Mouse (Mus musculus) ES-E14 (cell line): ENCODE results near the gene Gm6169. TPM values are rescaled to one million over a fixed set of nuclear protein-coding genes. Genes with fewer than 3 reads are reported as not detected.
"Not testable (repeated sequence)": the region's sequence is repeated elsewhere in the genome, so short reads cannot be mapped to it uniquely, and the experiment has no call there.

ENCODE experiments used
- DNase-seq: peaks from one replicate; pipeline ENCODE4 v3.0.0-alpha.2; 2013; ENCODE audit warnings: low read depth, low spot score
- H3K27ac ChIP-seq: 2 replicates; pipeline ENCODE4 v1.5.1; 2012; ENCODE audit warnings: low read depth, mild to moderate bottlenecking, low read length, moderate library complexity, mixed read lengths; ENCODE audit not compliant: poor library complexity, insufficient read depth, severe bottlenecking
- H3K36me3 ChIP-seq: 2 replicates; pipeline ENCODE4 v1.6.1; 2012; ENCODE audit warnings: mild to moderate bottlenecking, low read length, moderate library complexity, mixed read lengths; ENCODE audit not compliant: control insufficient read depth, poor library complexity, insufficient read depth, severe bottlenecking
- H3K4me1 ChIP-seq, 2 experiments: fragments of 150-350 bp in 1 of 2; sonication (generic) in 1 of 2; 2 replicates each; pipeline ENCODE4 v1.6.1; 2012; ENCODE audit warnings: low read length in 2 of 2, mild to moderate bottlenecking in 1 of 2, mixed read lengths in 1 of 2; ENCODE audit not compliant: control insufficient read depth in 2 of 2, insufficient read depth in 2 of 2, poor library complexity in 1 of 2
- H3K4me3 ChIP-seq, 2 experiments: fragments of 150-350 bp in 1 of 2; sonication (generic) in 1 of 2; 2 replicates each; pipeline ENCODE4 v1.5.1; 2012; ENCODE audit warnings: low read length in 2 of 2, low read depth in 1 of 2, mild to moderate bottlenecking in 1 of 2, mixed read lengths in 1 of 2; ENCODE audit not compliant: insufficient read depth in 1 of 2, poor library complexity in 1 of 2, severe bottlenecking in 1 of 2
- H3K9ac ChIP-seq: 2 replicates; pipeline ENCODE4 v1.6.1; 2012; ENCODE audit warnings: low read depth, mild to moderate bottlenecking, low read length, mixed read lengths; ENCODE audit not compliant: poor library complexity, insufficient read depth, severe bottlenecking
- H3K9me3 ChIP-seq: fragments of 150-350 bp; sonication (generic); 2 replicates; pipeline ENCODE4 v1.6.1; 2012; ENCODE audit warnings: low read depth, mild to moderate bottlenecking, low read length; ENCODE audit not compliant: control insufficient read depth, insufficient read depth
- CHD2 ChIP-seq: IDR thresholded peaks from 2 replicates; pipeline ENCODE4 v1.6.1; 2014; ENCODE audit warnings: mild to moderate bottlenecking, low read depth, low read length, inconsistent platforms
- HCFC1 ChIP-seq: IDR thresholded peaks from 2 replicates; pipeline ENCODE4 v1.6.1; 2012; ENCODE audit warnings: low read length, inconsistent platforms, borderline replicate concordance; ENCODE audit not compliant: insufficient read depth
- MAFK ChIP-seq: IDR thresholded peaks from 2 replicates; pipeline ENCODE4 v1.6.1; 2014; ENCODE audit warnings: mild to moderate bottlenecking, low read depth, low read length, inconsistent platforms; ENCODE audit not compliant: insufficient read depth
- ZC3H11A ChIP-seq: IDR thresholded peaks from 2 replicates; pipeline ENCODE4 v1.6.1; 2012; ENCODE audit warnings: low read depth, mild to moderate bottlenecking, inconsistent platforms, low read length, borderline replicate concordance
- ZNF384 ChIP-seq: IDR thresholded peaks from 2 replicates; pipeline ENCODE4 v1.6.1; 2012; ENCODE audit warnings: low read depth, low read length, inconsistent platforms
- in situ Hi-C, 2 experiments: fragments of 600-800 bp; cut with MboI; formaldehyde crosslinking; loops; one replicate each; pipeline ENCODE4 v1.15.1; 2025; ENCODE audit warnings: low sequenced_read_pairs in 2 of 2, inconsistent platforms in 1 of 2; ENCODE audit not compliant: unreplicated experiment in 2 of 2
- total RNA-seq: library from RNA; depleted of rRNA; stranded (reverse); fragments of 300-350 nt; gene quantifications from 2 replicates; pipeline ENCODE4 v1.2.3, GENCODE M21; 2012

Gm6169 gene
- total RNA-seq, 1 experiment = 8.4 TPM

DNA sequence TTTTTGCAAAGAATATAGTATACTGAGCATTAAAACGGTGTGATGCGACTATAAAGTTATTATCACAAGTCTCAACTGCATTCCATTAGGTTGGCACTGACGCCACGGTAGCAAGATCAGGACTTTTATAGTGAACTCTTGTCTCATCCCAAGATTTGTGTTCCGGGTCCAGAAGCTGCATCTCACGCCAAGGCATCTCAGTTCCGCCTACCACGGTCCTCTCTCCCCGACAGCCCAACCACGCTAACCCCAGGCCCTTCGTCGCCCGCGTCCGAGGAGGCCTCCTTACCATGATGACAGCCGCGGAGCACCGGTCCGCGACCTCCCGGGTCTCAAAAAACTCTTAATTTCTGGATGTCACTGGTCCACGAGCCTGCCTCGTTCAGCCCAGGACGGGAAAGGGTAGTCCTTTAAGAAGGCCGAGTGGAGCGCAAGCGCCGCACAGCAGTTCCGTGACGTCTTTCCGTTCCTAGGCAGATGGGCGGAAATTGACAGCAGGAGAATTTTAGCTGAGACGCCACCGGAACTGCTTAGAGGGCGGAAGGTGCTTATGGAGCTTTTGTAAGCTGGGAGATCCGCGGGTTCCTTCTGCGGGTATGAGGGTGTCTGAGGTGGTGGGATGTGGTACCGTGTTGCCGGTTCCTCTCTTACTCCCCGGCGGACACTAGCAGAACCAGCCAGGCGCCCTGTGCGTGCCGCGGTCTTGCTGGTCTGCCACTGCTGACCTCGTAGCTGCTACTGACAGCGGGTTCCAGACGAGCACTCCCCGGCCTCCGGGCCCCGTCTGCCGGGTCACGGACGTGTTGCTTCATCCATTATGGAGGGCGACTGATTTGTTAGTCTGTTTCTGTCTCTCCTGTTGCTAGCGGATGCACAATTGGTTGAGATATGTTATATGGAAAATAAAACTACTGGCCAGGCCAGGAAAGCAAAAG, 38.7 kb upstream of the Gm6169 start, which contains the start of the genes Gfm2 and Nsa2:
Gene Gfm2 (plus strand): TSS at position 472 of the 935 bp plus-strand sequence.
Gene Nsa2 (minus strand): TSS at position 472 of the 935 bp plus-strand sequence.
- in situ Hi-C loops = no loop called here
- DNase-seq = peak; percentile 93
- Histone ChIP-seq H3K9me3 (no peaks in the 10 kb centered on the region), H3K36me3 (peaks cover 7% of the 10 kb centered on the region), H3K4me1 (peaks cover 0 to 4% of the 10 kb centered on the region in 2 experiments; a peak in 1 of 4 replicates), H3K27ac (peak within 1 kb of the TSS; percentile 54), H3K9ac (peak within 1 kb of the TSS; percentile 98), H3K4me3 (peak within 1 kb of the TSS; percentile 98 to 100)
- TF ChIP-seq ZC3H11A = no peak
- peak; percentile 86 for TF ChIP-seq HCFC1
- peak; percentile 16; the same call in 1 of the 2 replicates for TF ChIP-seq ZNF384
- 0 out of 2 replicates have a peak, but pooled peaks have one; percentile 27 for TF ChIP-seq CHD2
- 0 out of 2 replicates have a peak, but pooled peaks have one; percentile 6 for TF ChIP-seq MAFK

DNA sequence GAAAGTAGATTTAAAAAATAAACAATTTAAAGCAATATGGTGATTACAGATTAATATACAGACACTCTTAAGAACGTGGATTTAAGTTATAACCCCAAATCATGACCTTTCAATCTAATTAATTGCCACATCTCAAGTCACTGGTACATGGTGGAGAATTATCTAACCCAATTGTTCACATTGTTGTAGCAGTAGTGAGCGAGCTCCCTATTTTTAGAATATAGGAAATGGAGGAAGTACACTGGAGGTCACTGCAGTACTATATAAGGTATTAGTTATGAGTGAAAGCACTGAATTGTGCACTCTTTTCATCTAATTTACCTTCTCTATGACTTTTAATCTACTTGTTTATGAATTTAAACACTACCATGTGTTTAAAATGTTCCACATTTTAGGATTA, 31.4 kb upstream of the Gm6169 start:
- H3K4me1 ChIP-seq, H3K9me3 ChIP-seq, H3K4me3 ChIP-seq, H3K27ac ChIP-seq, H3K9ac ChIP-seq, in situ Hi-C loops, DNase-seq: not testable (repeated sequence)
- H3K36me3 ChIP-seq = peaks cover 21% of the 10 kb centered on the region

DNA sequence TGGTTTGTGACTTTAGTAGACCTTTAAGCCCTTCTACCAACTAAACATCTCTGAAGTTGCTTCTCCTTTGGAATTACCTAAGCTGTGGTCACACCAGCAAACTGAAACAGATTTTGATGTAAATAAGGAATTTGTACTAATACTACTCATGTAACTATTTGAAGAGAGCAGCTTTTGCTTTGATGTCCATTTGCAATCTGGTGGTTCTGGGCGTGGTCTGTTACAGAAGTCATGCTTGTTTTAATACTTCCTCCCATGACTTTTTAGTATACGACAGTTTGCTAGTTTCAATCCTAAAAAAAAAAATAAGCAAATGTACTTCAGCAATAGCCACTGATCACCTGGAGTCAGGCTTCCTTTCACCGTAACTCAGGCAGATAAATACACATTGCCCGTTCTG, 30.6 kb upstream of the Gm6169 start:
- H3K27ac ChIP-seq, DNase-seq, H3K9me3 ChIP-seq, H3K9ac ChIP-seq, H3K4me3 ChIP-seq, in situ Hi-C loops, H3K4me1 ChIP-seq: not testable (repeated sequence)
- peaks cover 23% of the 10 kb centered on the region for H3K36me3 ChIP-seq

DNA sequence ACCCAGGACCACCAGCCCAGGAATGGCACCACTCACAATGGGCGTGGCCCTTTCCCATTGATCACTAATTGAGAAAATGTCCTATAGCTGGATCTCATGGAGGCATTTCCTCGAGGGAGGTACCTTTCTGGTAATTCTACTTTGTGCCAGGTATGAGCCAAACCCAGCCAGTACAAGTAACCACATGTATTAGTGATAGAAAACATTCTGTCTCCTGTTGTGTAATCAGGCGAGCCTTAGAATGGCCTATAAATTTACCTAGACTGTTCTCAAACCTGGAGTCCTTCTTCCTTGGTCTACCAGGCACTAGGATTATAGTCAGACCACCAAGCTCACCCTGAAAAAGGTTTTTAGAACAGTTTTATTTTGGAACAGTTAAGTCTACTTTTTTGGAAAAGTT, 22.3 kb upstream of the Gm6169 start:
- Histone ChIP-seq H3K36me3 (peaks cover 56% of the 10 kb centered on the region), H3K4me1 (no peaks in the 10 kb centered on the region), H3K4me3 (no peak overlapping the region), H3K27ac (no peak overlapping the region), H3K9me3 (no peaks in the 10 kb centered on the region), H3K9ac (no peak overlapping the region)
- TF ChIP-seq HCFC1 (no peak), MAFK (no peak), ZC3H11A (no peak), ZNF384 (no peak), CHD2 (no peak)
- in situ Hi-C loops = no loop called here
- no peak for DNase-seq

DNA sequence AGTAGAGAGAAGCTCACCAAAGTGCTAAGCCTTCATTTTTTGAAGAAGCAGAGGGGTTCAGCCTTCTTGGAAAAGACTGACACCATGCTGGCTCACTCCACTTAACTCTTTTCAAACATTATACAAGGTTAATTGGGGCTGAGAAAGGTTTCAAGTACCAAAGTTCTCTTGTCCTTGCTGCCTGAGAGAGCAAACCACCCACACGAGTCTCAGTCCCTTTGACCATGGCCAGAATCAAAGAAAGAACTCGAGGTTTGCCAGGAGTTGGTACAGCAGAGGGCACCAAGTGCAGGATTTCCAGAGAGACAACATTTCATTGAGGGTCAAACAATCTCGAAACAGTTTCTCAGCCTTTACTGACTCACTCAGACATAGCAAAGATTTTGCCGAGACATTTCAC, 10.0 kb upstream of the Gm6169 start:
- in situ Hi-C loops = no loop called here
- DNase-seq = no peak
- no peak overlapping the region for H3K4me3 ChIP-seq

DNA sequence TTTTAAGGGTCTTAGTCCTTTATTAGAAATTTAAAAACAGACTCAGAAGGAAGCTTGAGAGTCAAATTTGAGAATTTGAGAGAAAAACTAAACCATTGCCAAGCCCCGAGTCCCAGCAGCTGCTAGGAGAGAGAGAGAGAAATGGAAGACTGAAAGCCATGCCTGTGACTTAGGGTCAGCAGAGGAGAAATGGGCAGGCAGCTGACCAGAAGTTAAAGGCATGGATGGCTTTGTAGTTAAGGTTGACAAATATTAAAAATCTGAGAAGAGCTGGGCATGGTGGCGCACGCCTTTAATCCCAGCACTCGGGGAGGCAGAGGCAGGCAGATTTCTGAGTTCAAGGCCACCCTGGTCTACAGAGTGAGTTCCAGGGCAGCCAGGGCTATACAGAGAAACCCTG, 8.7 kb upstream of the Gm6169 start:
- H3K36me3 ChIP-seq = peaks cover 34% of the 10 kb centered on the region
- DNase-seq, in situ Hi-C loops, H3K9me3 ChIP-seq, H3K4me3 ChIP-seq, H3K4me1 ChIP-seq, H3K27ac ChIP-seq, H3K9ac ChIP-seq: not testable (repeated sequence)

More for the DNA sequence above, 10.0 kb upstream of the Gm6169 start:
- H3K27ac ChIP-seq = no peak overlapping the region
- no peak overlapping the region for H3K9ac ChIP-seq
- peaks cover 42% of the 10 kb centered on the region for H3K36me3 ChIP-seq
- no peaks in the 10 kb centered on the region for H3K9me3 ChIP-seq
- peaks cover 0 to 3% of the 10 kb centered on the region in 2 experiments; a peak in 1 of 4 replicates for H3K4me1 ChIP-seq
- TF ChIP-seq MAFK (no peak), CHD2 (no peak), ZNF384 (no peak), ZC3H11A (no peak), HCFC1 (no peak)
